Mouse (Mus musculus): ENCODE data around the gene Rab5if.

GRCm38 (mm10) chr2:156868994-156869393 lies 6.1 kb downstream of the Rab5if start:
- no peak for TF ChIP-seq CTCF (IDR thresholded peaks at IDR 0.05)
- no peak for TF ChIP-seq POLR2A (IDR thresholded peaks at IDR 0.05; ENCODE audit: insufficient read depth, low read depth, low read length)

Data from heart, adult 2 months (tissue).